Mouse (Mus musculus): Measurements from ENCODE around the gene Fam169b.

DNA sequence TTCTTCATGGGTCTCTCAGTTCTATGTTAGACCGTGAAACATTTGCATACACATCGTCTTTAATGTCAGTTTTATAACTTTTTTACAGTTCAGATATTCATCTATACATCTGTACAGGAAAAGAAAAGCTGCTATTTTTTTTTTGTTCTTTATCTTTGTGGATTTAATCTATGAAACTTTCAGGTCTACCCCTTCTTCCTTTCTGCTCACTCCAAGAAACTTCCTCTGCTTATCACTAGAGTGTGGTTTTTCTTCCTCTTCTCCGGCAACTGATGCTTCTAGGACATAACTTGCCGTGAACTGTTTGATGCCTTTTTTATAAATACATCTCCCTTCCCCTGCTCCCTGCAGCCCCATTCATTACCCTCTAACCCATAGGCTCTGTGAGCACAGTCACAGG, 46.0 kb upstream of the Fam169b start:
- TF ChIP-seq POLR2A (IDR thresholded peaks at IDR 0.05; ENCODE audit: low read depth, low read length) (no peak), CTCF (IDR thresholded peaks at IDR 0.05; ENCODE audit: borderline replicate concordance, insufficient read depth, low read length) (no peak)
